Mouse (Mus musculus): ENCODE data around the gene Slc30a10. TPM values are rescaled to one million over a fixed set of nuclear protein-coding genes. Genes with fewer than 3 reads are reported as not detected.

Gene Slc30a10
- polyA plus RNA-seq, 1 experiment = 14.3 TPM

DNA sequence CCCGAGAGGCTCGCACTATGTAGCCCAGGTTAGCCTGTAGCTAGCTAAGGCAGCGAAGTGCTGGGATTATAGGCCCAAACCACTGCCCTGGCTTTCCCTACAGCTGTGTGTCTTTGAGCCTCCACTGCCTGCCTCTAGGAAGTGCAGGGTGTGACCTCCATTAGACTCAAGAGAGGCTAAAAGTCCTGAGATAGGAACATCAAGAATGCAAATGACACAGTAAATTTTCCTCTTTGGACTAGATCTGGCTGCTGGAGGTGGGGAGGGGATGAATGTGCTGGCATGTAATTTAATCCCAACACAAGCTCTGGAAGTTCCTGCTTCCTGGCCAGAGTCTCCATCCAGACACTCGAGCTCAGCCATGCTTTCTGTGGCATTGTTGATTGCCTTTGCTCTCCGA, 5.4 kb downstream of the Slc30a10 start:
- DNase-seq (ENCODE audit: extremely low spot score in 1 of 2, low spot score in 1 of 2) = no peak

GRCm38 (mm10) chr1:185462889-185463288, 8.2 kb downstream of the Slc30a10 start:
- DNase-seq (ENCODE audit: extremely low spot score in 1 of 2, low spot score in 1 of 2) = no peak

GRCm38 (mm10) chr1:185469551-185470021, 14.9 kb downstream of the Slc30a10 start:
- DNase-seq (ENCODE audit: extremely low spot score in 1 of 2, low spot score in 1 of 2) = no peak

- no peak for DNase-seq (ENCODE audit: extremely low spot score in 1 of 2, low spot score in 1 of 2)
These were observed 17.5 kb downstream of the Slc30a10 start for GRCm38 (mm10) chr1:185472025-185472720.

GRCm38 (mm10) chr1:185472730-185473129, 18.1 kb downstream of the Slc30a10 start:
- DNase-seq (ENCODE audit: extremely low spot score in 1 of 2, low spot score in 1 of 2) = no peak

DNA sequence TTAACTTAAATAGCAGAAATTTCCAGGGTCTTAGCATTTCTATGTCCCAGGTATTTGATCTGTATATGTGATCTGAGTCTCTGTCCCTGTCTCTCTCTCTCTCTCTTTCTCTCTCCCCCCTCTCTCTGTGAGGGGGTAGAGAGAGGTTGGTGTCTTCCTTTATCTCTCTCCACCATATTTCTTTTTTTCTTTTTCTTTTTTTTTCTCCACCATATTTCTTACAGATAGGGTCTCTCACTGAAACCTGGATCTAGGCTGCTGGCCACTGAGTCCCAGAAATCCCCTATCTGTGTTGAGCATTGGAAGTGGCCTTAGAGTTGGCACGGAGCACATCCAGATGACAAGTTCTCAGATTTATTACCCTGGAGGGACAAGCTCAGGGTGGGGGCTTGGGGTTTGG, 18.8 kb downstream of the Slc30a10 start:
- no peak for DNase-seq (ENCODE audit: extremely low spot score in 1 of 2, low spot score in 1 of 2)

GRCm38 (mm10) chr1:185479861-185480260, 25.2 kb downstream of the Slc30a10 start:
- DNase-seq (ENCODE audit: extremely low spot score in 1 of 2, low spot score in 1 of 2) = no peak

GRCm38 (mm10) chr1:185482001-185482761, 27.5 kb downstream of the Slc30a10 start:
- DNase-seq (ENCODE audit: extremely low spot score in 1 of 2, low spot score in 1 of 2) = peak in 1 of 2 experiments; percentile 54

DNA sequence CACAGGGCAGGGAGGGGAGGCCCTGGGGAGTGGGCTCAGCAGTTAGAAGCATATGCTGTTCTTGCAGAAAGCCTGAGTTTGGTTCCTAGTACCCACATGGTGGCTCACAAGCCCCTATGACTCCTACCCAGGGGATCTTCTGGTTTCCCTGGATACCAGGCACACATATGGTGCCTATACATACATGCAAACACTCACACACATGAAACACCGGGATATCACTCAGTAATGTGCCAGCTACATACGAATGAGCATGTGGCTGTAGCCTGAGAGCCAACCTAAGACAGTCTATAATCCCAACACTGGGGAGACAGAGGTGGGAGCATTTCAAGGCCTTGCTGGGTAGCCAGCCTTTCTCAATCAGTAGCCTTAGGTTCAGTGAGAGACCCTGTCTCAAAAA, 28.1 kb downstream of the Slc30a10 start:
- no peak for DNase-seq (ENCODE audit: extremely low spot score in 1 of 2, low spot score in 1 of 2)

GRCm38 (mm10) chr1:185483356-185484057, 28.9 kb downstream of the Slc30a10 start:
- no peak for DNase-seq (ENCODE audit: extremely low spot score in 1 of 2, low spot score in 1 of 2)

DNA sequence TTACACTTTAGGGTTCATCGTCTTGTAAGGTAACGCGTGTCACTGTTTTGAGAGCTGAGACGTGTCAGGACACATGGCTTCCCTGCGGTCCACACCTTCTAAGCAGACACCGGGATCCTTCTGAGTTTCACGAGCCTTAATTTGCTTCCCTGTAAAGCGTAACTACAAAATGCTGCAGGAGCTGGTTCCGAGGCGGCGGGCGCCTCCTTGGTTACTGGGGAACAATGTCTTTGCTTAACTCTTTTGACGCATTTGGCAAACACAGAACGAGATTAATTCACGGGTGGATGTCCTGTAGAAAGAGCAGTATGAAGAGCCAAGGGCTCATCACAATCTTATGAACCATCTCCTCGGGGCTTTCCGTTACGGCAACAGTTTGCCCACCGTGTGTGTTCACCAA, 29.6 kb downstream of the Slc30a10 start:
- peak in 1 of 2 experiments; percentile 10 for DNase-seq (ENCODE audit: extremely low spot score in 1 of 2, low spot score in 1 of 2)

- no peak for DNase-seq (ENCODE audit: extremely low spot score in 1 of 2, low spot score in 1 of 2)
These were observed 35.2 kb downstream of the Slc30a10 start for GRCm38 (mm10) chr1:185489893-185490292.

GRCm38 (mm10) chr1:185490603-185491002, 36.0 kb downstream of the Slc30a10 start:
- no peak for DNase-seq (ENCODE audit: extremely low spot score in 1 of 2, low spot score in 1 of 2)

- peak; percentile 10 to 26 for DNase-seq (ENCODE audit: extremely low spot score in 1 of 2, low spot score in 1 of 2)
These were observed 38.9 kb downstream of the Slc30a10 start for GRCm38 (mm10) chr1:185493439-185494034.

- DNase-seq (ENCODE audit: extremely low spot score in 1 of 2, low spot score in 1 of 2) = no peak
These were observed 42.3 kb downstream of the Slc30a10 start for GRCm38 (mm10) chr1:185496791-185497460.

- DNase-seq (ENCODE audit: extremely low spot score in 1 of 2, low spot score in 1 of 2) = no peak
These were observed 46.0 kb downstream of the Slc30a10 start for GRCm38 (mm10) chr1:185500602-185501001.

- DNase-seq (ENCODE audit: extremely low spot score in 1 of 2, low spot score in 1 of 2) = peak; percentile 24 to 84
These were observed 47.2 kb downstream of the Slc30a10 start for GRCm38 (mm10) chr1:185501801-185502340.

- no peak for DNase-seq (ENCODE audit: extremely low spot score in 1 of 2, low spot score in 1 of 2)
These were observed 47.9 kb downstream of the Slc30a10 start for GRCm38 (mm10) chr1:185502550-185502949.

GRCm38 (mm10) chr1:185509042-185509441, 54.4 kb downstream of the Slc30a10 start:
- no peak for DNase-seq (ENCODE audit: extremely low spot score in 1 of 2, low spot score in 1 of 2)

DNA sequence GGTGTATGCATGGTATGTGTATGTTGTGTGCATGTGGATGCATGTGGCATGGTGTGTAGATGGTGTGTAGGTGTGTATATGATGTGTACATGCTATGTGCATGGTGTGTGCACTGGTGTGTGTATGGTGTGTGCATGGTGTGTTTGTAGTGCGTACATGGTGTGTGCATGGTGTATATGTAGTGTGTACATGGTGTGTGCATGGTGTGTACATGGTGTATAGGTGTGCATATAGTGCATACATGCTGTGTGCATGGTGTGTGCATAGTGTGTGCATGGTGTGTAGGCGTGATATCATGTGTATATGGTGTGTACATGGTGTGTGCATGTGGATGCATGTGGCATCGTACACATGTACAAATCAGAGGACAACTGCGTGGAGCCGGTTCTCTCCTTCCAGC, 56.7 kb downstream of the Slc30a10 start:
- DNase-seq (ENCODE audit: extremely low spot score in 1 of 2, low spot score in 1 of 2) = no peak

Data from frontal cortex, adult 2 months (tissue).